Mouse (Mus musculus): ENCODE data around the gene Mrtfb. TPM values are rescaled to one million over a fixed set of nuclear protein-coding genes. Genes with fewer than 3 reads are reported as not detected.

The Mrtfb gene
- polyA plus RNA-seq, 1 experiment from 2014 or later = 13.6 TPM

DNA sequence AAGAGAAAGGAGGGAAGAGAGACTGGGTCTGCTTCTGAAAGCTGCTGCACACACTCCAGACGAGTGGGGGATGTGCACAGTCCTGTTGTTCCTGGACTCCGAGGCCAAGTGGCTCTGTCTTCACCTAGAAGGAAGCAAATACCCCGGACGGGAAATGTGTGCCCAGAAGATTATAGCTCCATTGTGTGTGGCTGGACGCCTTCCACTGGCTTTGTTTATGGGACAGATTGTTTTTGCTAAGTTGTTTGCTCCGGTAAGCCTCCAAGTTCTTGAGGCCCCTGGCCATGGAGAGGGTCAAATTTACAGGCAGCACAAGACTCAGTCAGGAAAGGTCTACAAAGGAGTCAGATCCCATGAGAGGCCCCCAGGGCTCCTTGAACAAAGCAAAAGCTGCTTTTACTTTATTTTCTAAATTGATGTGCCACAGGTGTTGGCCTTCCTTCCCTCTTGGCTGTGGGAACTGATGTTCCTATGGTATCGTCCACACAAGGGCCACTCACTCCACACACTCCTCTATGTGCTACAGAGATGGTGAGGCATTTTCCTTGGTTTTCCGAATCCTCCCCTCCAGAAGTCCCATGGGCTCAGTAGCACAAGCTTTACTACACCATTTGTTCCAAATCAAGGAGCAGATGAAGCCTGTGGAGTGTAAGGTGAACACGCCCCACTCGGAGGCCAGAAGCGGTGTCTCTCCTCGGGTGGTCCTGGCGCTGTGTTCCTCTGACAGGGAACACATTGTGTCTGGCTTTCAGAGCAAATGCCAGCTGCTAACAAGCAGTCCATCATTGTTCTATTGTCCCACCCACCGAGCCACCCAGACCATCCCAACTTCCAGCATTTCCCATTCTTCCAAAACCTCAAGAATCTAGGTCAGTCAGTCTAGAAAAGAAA, 23.1 kb upstream of the Mrtfb start:
- Histone ChIP-seq H3K4me2 (ENCODE audit: low read length) (no peak overlapping the region), H3K27me3 (replicated peaks; ENCODE audit: control insufficient read depth, insufficient read depth, low read length) (no peaks in the 10 kb centered on the region), H3K4me3 (ENCODE audit: low read depth, low read length) (no peak overlapping the region), H3K9me3 (replicated peaks; ENCODE audit: control insufficient read depth, low read length) (no peaks in the 10 kb centered on the region), H3K27ac (ENCODE audit: low read depth, low read length) (no peak overlapping the region), H3K9ac (ENCODE audit: low read length) (no peak overlapping the region), H3K36me3 (ENCODE audit: control insufficient read depth, insufficient read depth, low read length) (no peaks in the 10 kb centered on the region), H3K4me1 (ENCODE audit: control insufficient read depth, insufficient read depth, low read length) (peaks cover 3% of the 10 kb centered on the region; the same call in 1 of the 2 replicates)
- WGBS = 61% methylated on average over 14 of the region's 14 CpGs
- ATAC-seq (no peak), DNase-seq (ENCODE audit: low spot score) (no peak)

DNA sequence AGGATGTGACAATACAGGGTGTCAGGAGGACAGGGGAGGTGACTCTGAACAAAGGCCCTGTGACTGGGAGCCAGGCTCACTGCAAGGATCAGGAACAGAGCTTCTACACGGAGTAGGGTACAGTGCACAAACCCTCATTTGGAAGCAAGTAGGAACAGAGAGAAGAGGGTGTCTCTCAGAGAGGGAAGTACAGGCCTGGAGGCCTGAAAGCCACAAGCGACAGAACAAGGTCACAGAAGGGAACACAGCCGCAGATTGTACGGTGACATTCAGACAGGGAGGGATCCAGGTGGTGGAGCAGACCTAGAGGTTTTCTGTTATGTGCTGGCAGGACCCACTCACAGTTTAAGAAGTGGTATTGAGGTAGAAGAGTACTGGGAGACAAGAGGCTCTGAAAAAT, 17.2 kb upstream of the Mrtfb start:
- 84% methylated on average over 4 of the region's 4 CpGs for WGBS
- ATAC-seq (no peak), DNase-seq (ENCODE audit: low spot score) (no peak)
- H3K27me3 ChIP-seq (replicated peaks; ENCODE audit: control insufficient read depth, insufficient read depth, low read length) = no peaks in the 10 kb centered on the region
- H3K27ac ChIP-seq (ENCODE audit: low read depth, low read length) = no peak overlapping the region
- no peaks in the 10 kb centered on the region for H3K4me1 ChIP-seq (ENCODE audit: control insufficient read depth, insufficient read depth, low read length)
- no peaks in the 10 kb centered on the region for H3K36me3 ChIP-seq (ENCODE audit: control insufficient read depth, insufficient read depth, low read length)
- no peaks in the 10 kb centered on the region for H3K9me3 ChIP-seq (replicated peaks; ENCODE audit: control insufficient read depth, low read length)
- H3K4me3 ChIP-seq (ENCODE audit: low read depth, low read length) = no peak overlapping the region
- no peak overlapping the region for H3K9ac ChIP-seq (ENCODE audit: low read length)
- H3K4me2 ChIP-seq (ENCODE audit: low read length) = no peak overlapping the region

DNA sequence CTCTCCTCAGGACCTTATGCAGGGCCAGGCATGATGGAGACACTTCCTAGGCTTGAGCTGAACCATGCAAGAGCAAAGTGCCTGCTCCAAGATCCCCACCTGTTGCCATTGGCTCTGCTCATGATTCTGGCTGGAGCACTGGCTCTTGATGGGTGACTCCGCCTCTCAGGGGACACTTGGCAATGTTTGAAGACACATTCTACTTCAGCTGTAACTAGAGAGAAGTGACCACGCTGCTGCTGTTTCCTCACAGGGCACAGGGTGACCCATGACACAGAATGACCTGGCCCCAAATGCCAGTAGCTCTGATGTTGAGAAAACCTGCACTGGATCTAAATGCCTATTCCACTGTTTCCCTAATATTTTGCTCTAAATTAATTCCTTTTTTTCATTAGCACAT, 16.7 kb upstream of the Mrtfb start:
- 75% methylated on average over 2 of the region's 2 CpGs for WGBS
- H3K4me2 ChIP-seq (ENCODE audit: low read length) = no peak overlapping the region
- H3K4me3 ChIP-seq (ENCODE audit: low read depth, low read length) = no peak overlapping the region
- DNase-seq (ENCODE audit: low spot score) (no peak), ATAC-seq (no peak)
- no peak overlapping the region for H3K9ac ChIP-seq (ENCODE audit: low read length)
- no peaks in the 10 kb centered on the region for H3K4me1 ChIP-seq (ENCODE audit: control insufficient read depth, insufficient read depth, low read length)
- no peaks in the 10 kb centered on the region for H3K36me3 ChIP-seq (ENCODE audit: control insufficient read depth, insufficient read depth, low read length)
- no peaks in the 10 kb centered on the region for H3K27me3 ChIP-seq (replicated peaks; ENCODE audit: control insufficient read depth, insufficient read depth, low read length)
- H3K27ac ChIP-seq (ENCODE audit: low read depth, low read length) = no peak overlapping the region
- H3K9me3 ChIP-seq (replicated peaks; ENCODE audit: control insufficient read depth, low read length) = no peaks in the 10 kb centered on the region

DNA sequence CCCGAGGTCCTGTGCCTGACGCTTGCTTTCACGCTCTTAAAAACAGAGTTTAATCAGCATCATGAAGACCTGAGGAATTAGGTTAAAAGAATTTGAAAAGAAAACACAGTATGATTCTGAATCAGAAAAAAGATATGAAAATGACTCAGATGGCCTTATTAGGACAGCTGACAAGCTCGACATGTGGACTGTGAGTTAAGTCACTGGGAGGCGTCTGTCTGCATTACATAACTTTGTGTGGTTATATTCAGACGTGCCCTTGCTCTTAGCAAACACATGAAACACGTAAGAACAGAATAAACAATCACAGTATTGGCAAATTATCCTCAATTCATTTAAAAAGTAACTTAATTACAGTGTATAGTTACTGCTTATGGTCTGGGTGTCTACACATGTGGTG, 16.0 kb upstream of the Mrtfb start:
- no peak for DNase-seq (ENCODE audit: low spot score)
- H3K9me3 ChIP-seq (replicated peaks; ENCODE audit: control insufficient read depth, low read length) = no peaks in the 10 kb centered on the region
- no peak overlapping the region for H3K9ac ChIP-seq (ENCODE audit: low read length)
- H3K36me3 ChIP-seq (ENCODE audit: control insufficient read depth, insufficient read depth, low read length) = no peaks in the 10 kb centered on the region
- no peaks in the 10 kb centered on the region for H3K4me1 ChIP-seq (ENCODE audit: control insufficient read depth, insufficient read depth, low read length)
- no peak overlapping the region for H3K27ac ChIP-seq (ENCODE audit: low read depth, low read length)
- no peaks in the 10 kb centered on the region for H3K27me3 ChIP-seq (replicated peaks; ENCODE audit: control insufficient read depth, insufficient read depth, low read length)
- ATAC-seq = no peak
- no peak overlapping the region for H3K4me2 ChIP-seq (ENCODE audit: low read length)
- H3K4me3 ChIP-seq (ENCODE audit: low read depth, low read length) = no peak overlapping the region
- 83% methylated on average over 7 of the region's 7 CpGs for WGBS

DNA sequence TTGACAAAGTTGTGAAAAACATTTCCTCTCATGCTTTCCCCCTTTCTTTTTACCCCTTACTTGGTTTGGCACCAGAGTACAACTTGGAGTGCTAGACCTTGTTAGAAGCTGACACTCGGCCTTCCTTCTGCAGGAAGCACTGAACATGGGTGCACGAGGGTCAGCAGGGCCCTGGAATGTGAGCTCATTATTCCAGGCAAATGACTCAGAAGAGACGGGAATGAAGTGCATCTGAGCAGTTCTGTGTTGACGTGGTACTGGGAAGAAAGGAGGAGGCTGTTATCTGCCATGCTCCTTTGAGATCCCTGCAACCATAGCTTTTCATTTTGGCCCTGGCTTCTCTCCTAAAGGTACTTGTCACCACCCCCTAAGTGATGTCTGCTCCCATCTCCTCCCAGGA, 10.6 kb upstream of the Mrtfb start:
- Histone ChIP-seq H3K9ac (ENCODE audit: low read length) (no peak overlapping the region), H3K4me2 (ENCODE audit: low read length) (no peak overlapping the region), H3K4me3 (ENCODE audit: low read depth, low read length) (no peak overlapping the region), H3K27ac (ENCODE audit: low read depth, low read length) (no peak overlapping the region), H3K4me1 (ENCODE audit: control insufficient read depth, insufficient read depth, low read length) (no peaks in the 10 kb centered on the region), H3K9me3 (replicated peaks; ENCODE audit: control insufficient read depth, low read length) (no peaks in the 10 kb centered on the region), H3K27me3 (replicated peaks; ENCODE audit: control insufficient read depth, insufficient read depth, low read length) (no peaks in the 10 kb centered on the region), H3K36me3 (ENCODE audit: control insufficient read depth, insufficient read depth, low read length) (no peaks in the 10 kb centered on the region)
- 26% methylated on average over 4 of the region's 4 CpGs for WGBS
- ATAC-seq (no peak), DNase-seq (ENCODE audit: low spot score) (no peak)

DNA sequence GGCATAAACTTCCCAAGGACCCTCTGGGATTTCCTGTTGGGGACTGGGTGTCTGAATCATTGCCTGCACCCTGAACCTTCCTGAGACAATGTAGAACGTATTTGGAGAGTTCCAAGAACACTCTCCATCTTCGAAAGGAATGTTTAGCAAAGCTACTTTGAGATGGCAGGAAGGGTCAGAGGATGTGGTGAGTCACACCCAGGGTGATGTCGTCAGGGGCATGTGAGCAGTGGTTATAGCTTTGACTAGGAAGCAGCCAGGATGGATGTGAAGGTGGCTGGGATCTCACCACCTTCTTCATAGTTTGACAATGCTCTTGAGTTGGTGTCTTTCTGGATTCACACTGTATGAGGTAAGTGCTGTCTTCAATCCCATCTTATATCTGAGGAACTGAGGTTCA, 9.4 kb upstream of the Mrtfb start:
- Histone ChIP-seq H3K4me2 (ENCODE audit: low read length) (no peak overlapping the region), H3K27ac (ENCODE audit: low read depth, low read length) (no peak overlapping the region), H3K4me1 (ENCODE audit: control insufficient read depth, insufficient read depth, low read length) (no peaks in the 10 kb centered on the region), H3K27me3 (replicated peaks; ENCODE audit: control insufficient read depth, insufficient read depth, low read length) (no peaks in the 10 kb centered on the region), H3K9me3 (replicated peaks; ENCODE audit: control insufficient read depth, low read length) (no peaks in the 10 kb centered on the region), H3K9ac (ENCODE audit: low read length) (no peak overlapping the region), H3K4me3 (ENCODE audit: low read depth, low read length) (no peak overlapping the region), H3K36me3 (ENCODE audit: control insufficient read depth, insufficient read depth, low read length) (no peaks in the 10 kb centered on the region)
- no peak for ATAC-seq
- WGBS = 76% methylated on average over 3 of the region's 3 CpGs
- DNase-seq (ENCODE audit: low spot score) = no peak

DNA sequence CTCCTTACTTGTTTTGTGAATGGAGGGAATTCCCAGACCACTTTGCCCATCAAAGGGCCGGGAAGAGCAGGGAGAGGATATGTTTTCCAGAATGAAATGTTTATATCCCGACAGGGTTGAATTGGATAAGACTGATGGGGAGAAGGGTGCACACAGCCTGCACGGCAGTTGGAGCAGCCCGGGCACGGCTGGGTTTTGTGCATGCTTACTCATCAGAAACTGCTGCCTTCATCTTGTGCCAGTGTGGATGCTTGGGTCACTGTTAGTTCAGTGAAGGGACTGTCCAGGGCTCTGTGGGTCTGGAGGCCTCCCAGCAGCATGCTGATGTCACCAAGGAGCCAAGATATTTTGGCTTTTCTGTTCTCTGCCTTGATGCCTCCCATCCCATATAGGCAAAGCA, 6.2 kb upstream of the Mrtfb start:
- H3K4me1 ChIP-seq (ENCODE audit: control insufficient read depth, insufficient read depth, low read length) = no peaks in the 10 kb centered on the region
- no peak for DNase-seq (ENCODE audit: low spot score)
- no peaks in the 10 kb centered on the region for H3K36me3 ChIP-seq (ENCODE audit: control insufficient read depth, insufficient read depth, low read length)
- 82% methylated on average over 5 of the region's 5 CpGs for WGBS
- H3K27ac ChIP-seq (ENCODE audit: low read depth, low read length) = no peak overlapping the region
- ATAC-seq = no peak
- H3K27me3 ChIP-seq (replicated peaks; ENCODE audit: control insufficient read depth, insufficient read depth, low read length) = no peaks in the 10 kb centered on the region
- H3K4me2 ChIP-seq (ENCODE audit: low read length) = no peak overlapping the region
- no peak overlapping the region for H3K4me3 ChIP-seq (ENCODE audit: low read depth, low read length)
- H3K9me3 ChIP-seq (replicated peaks; ENCODE audit: control insufficient read depth, low read length) = no peaks in the 10 kb centered on the region
- no peak overlapping the region for H3K9ac ChIP-seq (ENCODE audit: low read length)

DNA sequence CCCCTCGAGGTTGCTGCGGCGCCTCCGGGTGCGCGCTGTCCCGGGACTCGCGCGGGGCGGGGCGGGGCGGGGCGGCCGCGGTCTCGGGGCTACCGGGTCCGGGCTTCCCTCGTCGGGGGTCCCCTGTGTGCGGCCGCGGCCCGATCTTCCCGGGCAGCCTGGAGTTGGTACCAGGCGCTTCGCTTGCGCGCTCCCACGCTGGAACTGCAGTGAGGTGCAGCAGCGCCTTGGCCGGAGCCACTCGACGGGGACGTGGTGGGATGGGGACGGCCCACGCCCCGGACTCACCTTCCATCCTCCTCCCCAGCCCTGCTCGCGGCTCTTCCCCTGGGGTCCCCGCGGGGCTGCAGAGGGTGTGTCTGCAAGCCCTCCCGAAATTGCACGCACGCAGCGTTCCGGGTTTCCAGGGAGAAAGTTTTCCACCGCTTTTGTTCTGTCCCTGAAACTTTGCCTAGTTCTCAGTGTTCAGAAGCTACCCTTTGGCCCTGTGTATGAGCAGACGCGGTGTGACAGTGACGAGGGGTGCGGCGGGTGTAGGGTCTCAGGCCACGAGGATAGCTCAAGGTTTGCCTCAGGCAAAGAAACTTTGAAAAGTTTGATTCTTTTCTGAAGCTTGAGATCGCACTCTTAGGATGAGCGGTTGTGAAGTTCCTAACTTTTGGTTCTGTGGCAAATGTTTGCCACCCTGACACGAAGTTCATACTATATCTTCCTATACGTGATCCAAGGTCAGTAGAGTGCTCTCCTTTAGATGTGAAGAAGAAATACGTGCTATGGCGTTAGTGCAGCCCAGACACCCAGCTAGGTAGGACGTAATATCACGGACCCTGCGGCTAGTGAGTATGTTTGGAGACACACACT, 616 bp downstream of the Mrtfb start:
- H3K4me1 ChIP-seq (ENCODE audit: control insufficient read depth, insufficient read depth, low read length) = peaks cover 3% of the 10 kb centered on the region; the same call in 1 of the 2 replicates
- no peaks in the 10 kb centered on the region for H3K36me3 ChIP-seq (ENCODE audit: control insufficient read depth, insufficient read depth, low read length)
- peak overlapping the region; percentile 89 for H3K9ac ChIP-seq (ENCODE audit: low read length)
- H3K27me3 ChIP-seq (replicated peaks; ENCODE audit: control insufficient read depth, insufficient read depth, low read length) = no peaks in the 10 kb centered on the region
- peak overlapping the region; percentile 88 for H3K4me2 ChIP-seq (ENCODE audit: low read length)
- 7% methylated on average over 50 of the region's 64 CpGs for WGBS
- peak overlapping the region; percentile 79 for H3K4me3 ChIP-seq (ENCODE audit: low read depth, low read length)
- H3K9me3 ChIP-seq (replicated peaks; ENCODE audit: control insufficient read depth, low read length) = no peaks in the 10 kb centered on the region
- peak overlapping the region; percentile 78 for H3K27ac ChIP-seq (ENCODE audit: low read depth, low read length)
- DNase-seq (ENCODE audit: low spot score) (peak; percentile 22), ATAC-seq (peak; percentile 82)

DNA sequence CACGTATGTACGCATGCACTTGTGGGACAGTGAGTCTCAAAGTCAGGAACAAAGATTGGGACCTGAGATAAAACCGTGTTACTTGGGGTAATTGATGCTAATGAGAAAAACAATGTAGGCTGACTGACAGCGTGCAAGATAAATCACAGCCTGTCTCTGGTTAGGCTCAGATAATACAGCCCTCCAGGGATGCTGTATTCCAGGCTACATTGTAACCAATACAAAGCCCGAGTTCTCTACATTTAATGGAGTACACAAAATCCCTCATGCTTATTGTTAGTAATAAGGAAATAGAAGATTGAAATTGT, 1.2 kb downstream of the Mrtfb start:
- no peaks in the 10 kb centered on the region for H3K27me3 ChIP-seq (replicated peaks; ENCODE audit: control insufficient read depth, insufficient read depth, low read length)
- H3K4me2 ChIP-seq (ENCODE audit: low read length) = peak overlapping the region; percentile 88
- H3K4me3 ChIP-seq (ENCODE audit: low read depth, low read length) = peak overlapping the region; percentile 79
- H3K4me1 ChIP-seq (ENCODE audit: control insufficient read depth, insufficient read depth, low read length) = peaks cover 3% of the 10 kb centered on the region; the same call in 1 of the 2 replicates
- peak overlapping the region; percentile 89; the same call in 1 of the 2 replicates for H3K9ac ChIP-seq (ENCODE audit: low read length)
- no peaks in the 10 kb centered on the region for H3K36me3 ChIP-seq (ENCODE audit: control insufficient read depth, insufficient read depth, low read length)
- ATAC-seq (no peak), DNase-seq (ENCODE audit: low spot score) (no peak)
- no peak overlapping the region for H3K27ac ChIP-seq (ENCODE audit: low read depth, low read length)
- 26% methylated on average over 5 of the region's 5 CpGs for WGBS
- no peaks in the 10 kb centered on the region for H3K9me3 ChIP-seq (replicated peaks; ENCODE audit: control insufficient read depth, low read length)

All from forebrain, embryonic 14.5 days (tissue).